Comparison of ENCODE assay signal across 8 mouse cellular contexts in genomic region chr16:20185368-20185767, GRCm38 (mm10). TPM values are rescaled to one million over a fixed set of nuclear protein-coding genes. Genes with fewer than 3 reads are reported as not detected.
DNase-seq lines count a peak whose midpoint lies in the region; ATAC-seq and TF ChIP-seq lines count a peak whose summit lies in the region.

No protein-coding gene starts in this region.

- WGBS in liver, postnatal 0 days (ENCODE audit: insufficient replicate concordance), result 52% methylated on average over 2 of the region's 2 CpGs

- no peak overlapping the region for H3K4me2 ChIP-seq in liver, postnatal 0 days (ENCODE audit: low read depth, low read length)

- no peak for TF ChIP-seq EP300 in liver, postnatal 0 days (IDR thresholded peaks at IDR 0.05; ENCODE audit: low read depth)

- no peak overlapping the region for H3K9ac ChIP-seq in liver, postnatal 0 days (replicated peaks)

- H3K27me3 ChIP-seq in liver, postnatal 0 days (ENCODE audit: insufficient read depth, low read length), result no peaks in the 10 kb centered on the region

- H3K36me3 ChIP-seq in liver, postnatal 0 days (replicated peaks; ENCODE audit: insufficient read depth, low read length), result peaks cover 39% of the 10 kb centered on the region

- TF ChIP-seq CTCF in liver, postnatal 0 days (IDR thresholded peaks at IDR 0.05; ENCODE audit: low read depth), result peak; percentile 68

- H3K4me3 ChIP-seq in liver, postnatal 0 days (ENCODE audit: low read depth, low read length), result no peak overlapping the region

- DNase-seq in adrenal gland, postnatal 14 days, result peak; percentile 20
- DNase-seq in adrenal gland, postnatal 4 days (ENCODE audit: low spot score in 2 of 2), result no peak
- DNase-seq in layer of hippocampus, postnatal 10 days (ENCODE audit: low spot score in 2 of 2), result peak; percentile 21 to 38
- DNase-seq in layer of hippocampus, adult 8-10 months (ENCODE audit: low spot score in 2 of 2), result no peak
- peak; percentile 46 for DNase-seq in MN1 (ENCODE audit: low spot score)
- peak; percentile 41 for DNase-seq in liver, postnatal 0 days
- DNase-seq in right cerebral cortex, postnatal 14 days, result no peak

- no peaks in the 10 kb centered on the region for H3K4me1 ChIP-seq in liver, postnatal 0 days (ENCODE audit: insufficient read depth)

- H3K9me3 ChIP-seq in liver, postnatal 0 days (ENCODE audit: low read length), result no peaks in the 10 kb centered on the region

- no peak for ATAC-seq in liver, postnatal 0 days
- no peak for ATAC-seq in granulocyte monocyte progenitor cell, adult 5-6 weeks (replicated peaks; ENCODE audit: poor library complexity, severe bottlenecking)

- no peak overlapping the region for H3K27ac ChIP-seq in liver, postnatal 0 days (ENCODE audit: low read depth)

RNA-seq across cellular contexts. Expression of gene Yeats2, which starts 44.5 kb away (rescaled TPM):
- total RNA-seq in adrenal gland, postnatal 14 days (2021), result 32.2 and 40.0 TPM in 2 replicates
- total RNA-seq in adrenal gland, postnatal 4 days (2021), result 10 to 100 TPM; 55.6 to 66.3 TPM
- total RNA-seq in layer of hippocampus, postnatal 10 days (2021), result 10 to 100 TPM; 48.9 to 56.3 TPM
- 10 to 100 TPM; 32.7 to 58.6 (median 42.8) TPM for total RNA-seq in layer of hippocampus, adult 8-10 months (2022)
- 1.6 and 2.0 TPM in 2 replicates for polyA plus RNA-seq in liver, postnatal 0 days (2015; fragmentation: Nextera tagmentation; extraction: Ambion mirVana)
- 47.2 and 65.0 TPM in 2 replicates for total RNA-seq in granulocyte monocyte progenitor cell, adult 5-6 weeks (2014; fragmentation: Nextera tagmentation)
- 25.9 and 30.5 TPM in 2 replicates for total RNA-seq in granulocyte monocyte progenitor cell, adult 5-6 weeks (2017)

RNA-seq across cellular contexts. Expression of gene Map6d1, which starts 55.8 kb away (rescaled TPM):
- total RNA-seq in adrenal gland, postnatal 14 days (2021), result 3.2 and 4.9 TPM in 2 replicates
- total RNA-seq in adrenal gland, postnatal 4 days (2021), result 1 to 10 TPM; 5.5 to 6.9 TPM
- total RNA-seq in layer of hippocampus, postnatal 10 days (2021), result 10 to 100 TPM; 15.9 to 16.6 TPM
- 10 to 100 TPM; 27.2 to 36.7 (median 29.8) TPM for total RNA-seq in layer of hippocampus, adult 8-10 months (2022)
- not detected in 2 replicates for polyA plus RNA-seq in liver, postnatal 0 days (2015; fragmentation: Nextera tagmentation; extraction: Ambion mirVana)
- not detected in 2 replicates for total RNA-seq in granulocyte monocyte progenitor cell, adult 5-6 weeks (2014; fragmentation: Nextera tagmentation)
- not detected in 2 replicates for total RNA-seq in granulocyte monocyte progenitor cell, adult 5-6 weeks (2017)

Comparison
In these comparisons a context has a peak if more than half of its experiments do, and no peak if none do; other contexts are left out.
1. DNase-seq: peak in adrenal gland, postnatal 14 days (single experiment), layer of hippocampus, postnatal 10 days (2 of 2), MN1 (single experiment) and liver, postnatal 0 days (single experiment); none in adrenal gland, postnatal 4 days (0 of 2), layer of hippocampus, adult 8-10 months (0 of 2) and right cerebral cortex, postnatal 14 days (single experiment).